Mouse (Mus musculus) lung, embryonic 14.5 days (tissue): ENCODE data around the gene Bhlhe23. TPM values are rescaled to one million over a fixed set of nuclear protein-coding genes. Genes with fewer than 3 reads are reported as not detected.
A peak's percentile ranks its signal among the peaks of the same experiment; 100 is the strongest.

ENCODE experiments used
- ATAC-seq: fragments of 200-750 bp; cut with Nextera tagmentation; 2 replicates; pipeline ENCODE4 v1.8.0; 2017; ENCODE audit warnings: mild to moderate bottlenecking, moderate TSS enrichment, moderate library complexity; ENCODE audit not compliant: insufficient read depth
- DNase-seq: peaks from one replicate; pipeline ENCODE4 v3.0.0-alpha.2; 2015
- H3K27ac ChIP-seq: fragments of 300-500 bp; sonication (generic); 2 replicates; pipeline ENCODE4 v1.5.1; 2014; ENCODE audit warnings: low read depth, mild to moderate bottlenecking, moderate library complexity
- H3K27me3 ChIP-seq: fragments of 300-500 bp; sonication (generic); 2 replicates; pipeline ENCODE4 v1.6.1; 2014; ENCODE audit warnings: low read length, control low read depth; ENCODE audit not compliant: insufficient read depth
- H3K36me3 ChIP-seq: fragments of 300-500 bp; sonication (generic); 2 replicates; pipeline ENCODE4 v1.6.1; 2014; ENCODE audit warnings: control low read depth; ENCODE audit not compliant: insufficient read depth
- H3K4me1 ChIP-seq: fragments of 300-500 bp; sonication (generic); 2 replicates; pipeline ENCODE4 v1.6.1; 2014; ENCODE audit warnings: antibody characterized with exemption, control low read depth; ENCODE audit not compliant: insufficient read depth
- H3K4me2 ChIP-seq: fragments of 300-500 bp; sonication (generic); 2 replicates; pipeline ENCODE4 v1.6.1; 2014; ENCODE audit warnings: mild to moderate bottlenecking
- H3K4me3 ChIP-seq: fragments of 300-500 bp; sonication (generic); 2 replicates; pipeline ENCODE4 v1.5.1; 2014; ENCODE audit warnings: low read depth, low read length
- H3K9ac ChIP-seq: fragments of 300-500 bp; sonication (generic); 2 replicates; pipeline ENCODE4 v1.6.1; 2014
- H3K9me3 ChIP-seq: fragments of 300-500 bp; sonication (generic); 2 replicates; pipeline ENCODE4 v1.6.1; 2016; ENCODE audit warnings: low read depth, low read length, control low read depth
- CTCF ChIP-seq: IDR thresholded peaks from 2 replicates; pipeline ENCODE4 v1.5.1; 2016; ENCODE audit warnings: antibody characterized with exemption, low read depth
- WGBS: fragments of 180-500 bp; shearing (Covaris S2); extraction: QIAGEN DNeasy Blood & Tissue Kit; methylation state at CpG from one replicate; pipeline ENCODE4 v1.1.7; 2014; 5-methylcytosine and 5-hydroxymethylcytosine counted together
- polyA plus RNA-seq: library from polyadenylated mRNA; unstranded; fragments of >200 nt; fragmentation: Nextera tagmentation; extraction: Ambion mirVana; gene quantifications from 2 replicates; pipeline ENCODE4 v1.2.1, GENCODE M21; 2014

The Bhlhe23 gene
- polyA plus RNA-seq, 1 experiment from 2014 or later, result not detected

GRCm38 (mm10) chr2:180813982-180814568, 37.4 kb upstream of the Bhlhe23 start:
- no peak for TF ChIP-seq CTCF
- no peaks in the 10 kb centered on the region for H3K27me3 ChIP-seq
- no peak for DNase-seq
- no peaks in the 10 kb centered on the region for H3K36me3 ChIP-seq
- H3K4me2 ChIP-seq, result no peak overlapping the region
- H3K4me3 ChIP-seq, result no peak overlapping the region
- no peak for ATAC-seq
- 49% methylated on average over 4 of the region's 4 CpGs for WGBS
- no peaks in the 10 kb centered on the region for H3K4me1 ChIP-seq
- no peaks in the 10 kb centered on the region for H3K9me3 ChIP-seq
- no peak overlapping the region for H3K9ac ChIP-seq
- no peak overlapping the region for H3K27ac ChIP-seq

GRCm38 (mm10) chr2:180811002-180811401, 34.3 kb upstream of the Bhlhe23 start:
- no peaks in the 10 kb centered on the region for H3K27me3 ChIP-seq
- no peaks in the 10 kb centered on the region for H3K4me1 ChIP-seq
- H3K4me3 ChIP-seq, result no peak overlapping the region
- no peak overlapping the region for H3K9ac ChIP-seq
- no peak overlapping the region for H3K4me2 ChIP-seq
- WGBS, result 48% methylated on average over 2 of the region's 2 CpGs
- TF ChIP-seq CTCF, result no peak
- H3K9me3 ChIP-seq, result no peaks in the 10 kb centered on the region
- ATAC-seq, result no peak
- H3K36me3 ChIP-seq, result no peaks in the 10 kb centered on the region
- H3K27ac ChIP-seq, result no peak overlapping the region
- DNase-seq, result no peak

- Histone ChIP-seq H3K4me3 (no peak overlapping the region), H3K27ac (no peak overlapping the region), H3K27me3 (no peaks in the 10 kb centered on the region), H3K36me3 (no peaks in the 10 kb centered on the region), H3K4me1 (no peaks in the 10 kb centered on the region), H3K9ac (no peak overlapping the region), H3K9me3 (no peaks in the 10 kb centered on the region), H3K4me2 (no peak overlapping the region)
- ATAC-seq, result no peak
- DNase-seq, result no peak
- WGBS, result 76% methylated on average over 10 of the region's 10 CpGs
- TF ChIP-seq CTCF, result no peak
Observed at GRCm38 (mm10) chr2:180809510-180809909, 32.8 kb upstream of the Bhlhe23 start.

DNA sequence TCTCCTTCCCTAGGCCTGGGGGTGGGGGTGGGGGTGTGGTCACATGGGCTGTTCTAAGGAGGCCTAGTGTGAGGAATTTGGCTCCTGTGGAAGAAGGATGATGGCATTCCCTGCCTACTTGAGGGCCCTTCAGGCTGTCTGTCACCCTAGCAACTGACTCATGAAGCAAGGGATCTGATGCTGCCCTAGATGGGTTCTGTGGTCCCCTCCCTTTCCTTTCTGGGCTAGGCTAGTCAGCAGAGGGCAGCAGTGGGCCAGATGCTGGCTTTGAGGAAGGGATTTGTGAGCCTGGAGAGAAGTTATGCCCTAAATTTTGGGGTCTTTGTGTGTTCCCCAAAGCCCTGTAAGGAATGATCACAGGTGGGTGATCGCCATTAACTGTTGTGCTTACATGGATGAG, 29.3 kb upstream of the Bhlhe23 start:
- Histone ChIP-seq H3K9ac (no peak overlapping the region), H3K4me1 (no peaks in the 10 kb centered on the region), H3K4me3 (no peak overlapping the region), H3K36me3 (no peaks in the 10 kb centered on the region), H3K9me3 (no peaks in the 10 kb centered on the region), H3K27ac (no peak overlapping the region), H3K4me2 (no peak overlapping the region), H3K27me3 (no peaks in the 10 kb centered on the region)
- peak; percentile 54 for TF ChIP-seq CTCF
- ATAC-seq (no peak), DNase-seq (peak; percentile 34)
- WGBS, result 55% methylated on average over 1 of the region's 1 CpGs

GRCm38 (mm10) chr2:180796008-180796407, 19.3 kb upstream of the Bhlhe23 start:
- WGBS, result 62% methylated on average over 4 of the region's 4 CpGs
- DNase-seq, result no peak
- Histone ChIP-seq H3K4me1 (no peaks in the 10 kb centered on the region), H3K9me3 (no peaks in the 10 kb centered on the region), H3K4me3 (no peak overlapping the region), H3K27me3 (no peaks in the 10 kb centered on the region), H3K27ac (no peak overlapping the region), H3K36me3 (no peaks in the 10 kb centered on the region), H3K9ac (no peak overlapping the region), H3K4me2 (no peak overlapping the region)
- no peak for ATAC-seq
- TF ChIP-seq CTCF, result peak; percentile 47

GRCm38 (mm10) chr2:180795597-180795996, 18.9 kb upstream of the Bhlhe23 start:
- no peak for ATAC-seq

DNA sequence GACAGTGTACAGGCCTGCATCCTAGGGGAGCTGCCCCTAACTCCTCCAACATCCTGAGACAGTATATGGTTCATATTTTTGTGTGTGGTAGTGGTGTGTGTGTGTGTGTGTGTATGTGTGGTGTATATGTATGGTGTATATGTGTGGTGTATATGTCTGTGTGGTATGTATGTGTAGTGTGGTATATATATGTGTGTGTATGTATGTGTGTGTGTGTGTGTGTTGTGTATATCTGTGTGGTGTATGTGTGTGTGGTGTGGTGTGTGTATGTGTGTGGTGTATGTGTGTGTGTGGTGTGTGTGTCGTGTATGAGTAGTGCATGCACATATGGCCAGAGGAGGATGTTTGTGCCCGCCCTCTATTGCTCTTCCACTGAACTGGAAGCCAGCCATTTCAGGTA, 17.7 kb upstream of the Bhlhe23 start:
- no peak for DNase-seq
- no peaks in the 10 kb centered on the region; the same call in 1 of the 2 replicates for H3K27me3 ChIP-seq
- no peaks in the 10 kb centered on the region for H3K36me3 ChIP-seq
- no peak for TF ChIP-seq CTCF
- no peak overlapping the region for H3K9ac ChIP-seq
- no peak overlapping the region for H3K4me2 ChIP-seq
- H3K4me3 ChIP-seq, result no peak overlapping the region
- ATAC-seq, result no peak
- H3K27ac ChIP-seq, result no peak overlapping the region
- 87% methylated on average over 2 of the region's 2 CpGs for WGBS
- no peaks in the 10 kb centered on the region for H3K9me3 ChIP-seq
- H3K4me1 ChIP-seq, result no peaks in the 10 kb centered on the region

More at GRCm38 (mm10) chr2:180795597-180795996, 18.9 kb upstream of the Bhlhe23 start:
- Histone ChIP-seq H3K36me3 (no peaks in the 10 kb centered on the region), H3K4me2 (no peak overlapping the region), H3K27me3 (no peaks in the 10 kb centered on the region), H3K4me3 (no peak overlapping the region), H3K9ac (no peak overlapping the region), H3K9me3 (no peaks in the 10 kb centered on the region), H3K27ac (no peak overlapping the region), H3K4me1 (no peaks in the 10 kb centered on the region)
- WGBS, result 39% methylated on average over 3 of the region's 3 CpGs
- TF ChIP-seq CTCF, result no peak
- DNase-seq, result no peak
